Mouse (Mus musculus): Measurements from ENCODE around the gene Lyrm9.

The Lyrm9 gene

DNA sequence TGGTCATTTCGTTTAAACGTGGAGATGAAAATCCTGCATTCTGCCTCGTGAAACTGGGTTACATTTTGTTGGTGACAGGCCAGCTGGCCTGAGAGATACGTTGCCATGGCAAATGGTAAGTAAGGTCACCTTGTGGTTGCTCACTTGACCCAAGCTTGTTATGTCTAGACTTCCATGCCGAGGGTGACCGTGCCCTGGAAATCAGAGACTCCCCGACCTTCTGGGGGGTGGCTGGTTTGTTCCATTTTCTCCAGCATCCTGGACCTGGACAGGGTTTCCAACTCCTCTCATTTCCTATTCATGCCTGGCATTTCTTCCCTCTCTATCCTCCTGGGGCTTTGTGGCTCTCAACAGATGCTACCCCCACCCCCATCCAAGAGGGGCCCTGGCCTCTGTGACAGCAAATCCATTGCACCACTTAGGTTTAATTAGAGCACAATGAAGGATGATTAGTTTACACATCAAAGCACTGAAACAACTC is 11.9 kb upstream of the Lyrm9 start:
- no peak for DNase-seq (ENCODE audit: low read depth, low spot score)

DNA sequence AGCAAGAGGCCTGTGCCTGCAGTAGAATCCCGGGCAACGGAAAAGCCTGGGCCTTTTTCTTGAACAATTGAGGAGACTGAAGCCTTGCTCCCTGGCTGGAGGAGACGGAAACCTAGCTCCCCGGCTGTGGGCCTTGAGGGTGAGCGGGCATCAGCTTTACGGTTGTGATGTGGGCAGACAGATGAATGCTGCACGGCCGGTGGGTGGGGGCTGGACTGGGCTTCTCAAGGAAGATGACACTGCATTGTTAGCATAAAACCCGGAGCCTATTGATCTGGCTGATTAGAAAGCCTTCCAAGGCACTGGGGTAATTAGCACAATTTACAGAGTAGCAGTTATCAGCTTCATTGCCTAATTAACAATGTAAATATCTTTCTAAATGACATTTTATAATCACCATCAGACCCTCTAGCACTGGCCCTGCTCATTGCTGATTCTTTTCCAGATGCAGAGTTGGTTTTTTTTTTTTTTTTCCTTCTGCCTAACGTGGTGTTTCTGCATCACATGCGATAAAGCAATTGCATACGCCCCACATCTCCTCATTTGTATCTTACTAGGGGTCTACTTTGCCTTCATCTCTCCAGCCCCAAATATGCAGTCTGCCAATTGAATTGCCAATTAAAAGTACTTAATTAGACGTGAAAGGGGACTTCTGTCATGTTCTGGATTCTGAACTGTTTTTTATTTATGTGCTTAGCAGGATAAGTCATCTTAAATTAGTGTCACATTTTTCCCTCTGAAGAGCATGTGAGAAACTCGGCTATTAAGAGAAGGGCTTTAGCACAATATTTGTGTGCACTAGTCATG is 10.2 kb upstream of the Lyrm9 start:
- DNase-seq (ENCODE audit: low read depth, low spot score): no peak

DNA sequence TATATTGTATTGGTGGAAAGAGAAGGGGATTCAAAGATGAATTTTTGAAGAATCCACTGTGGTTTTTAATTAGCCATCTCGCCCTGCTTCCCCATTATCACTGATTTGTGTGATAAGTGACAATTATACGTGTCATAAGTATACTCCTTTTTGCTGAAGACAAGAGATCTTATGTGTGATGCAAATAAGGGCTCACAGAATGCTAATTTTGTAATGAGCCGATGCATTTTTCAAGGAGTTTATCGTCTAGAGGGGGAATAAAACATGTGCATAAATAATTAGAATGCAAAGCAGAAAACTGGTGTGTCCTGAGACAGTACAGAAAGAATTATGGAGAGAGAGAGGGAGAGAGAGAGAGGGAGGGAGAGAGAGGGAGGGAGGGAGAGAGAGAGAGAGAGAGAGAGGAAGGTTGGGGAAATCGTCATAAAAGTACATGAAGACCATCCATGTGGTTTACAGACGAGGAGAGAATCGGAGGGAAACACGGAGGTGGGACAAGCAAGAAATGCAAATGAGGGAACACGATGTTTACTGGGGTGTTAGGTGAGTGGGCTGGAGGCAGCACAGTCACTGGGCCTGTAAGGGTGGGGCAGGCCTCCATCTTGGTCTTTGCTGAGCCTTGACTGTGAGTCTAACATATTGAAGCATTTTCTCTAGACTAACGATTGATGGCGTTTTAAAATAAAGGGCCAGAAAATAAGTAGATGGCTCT is 8.9 kb upstream of the Lyrm9 start:
- no peak for DNase-seq (ENCODE audit: low read depth, low spot score)

- no peak for DNase-seq (ENCODE audit: low read depth, low spot score)
These were observed 5.9 kb upstream of the Lyrm9 start for GRCm38 (mm10) chr11:78820337-78821000.

GRCm38 (mm10) chr11:78822792-78823498 is 3.4 kb upstream of the Lyrm9 start:
- peak; percentile 83 for DNase-seq (ENCODE audit: low read depth, low spot score)

- DNase-seq (ENCODE audit: low read depth, low spot score): no peak
These were observed 1.2 kb downstream of the Lyrm9 start for GRCm38 (mm10) chr11:78827546-78827945.

GRCm38 (mm10) chr11:78828386-78828785 is 2.0 kb downstream of the Lyrm9 start:
- DNase-seq (ENCODE audit: low read depth, low spot score): no peak

DNA sequence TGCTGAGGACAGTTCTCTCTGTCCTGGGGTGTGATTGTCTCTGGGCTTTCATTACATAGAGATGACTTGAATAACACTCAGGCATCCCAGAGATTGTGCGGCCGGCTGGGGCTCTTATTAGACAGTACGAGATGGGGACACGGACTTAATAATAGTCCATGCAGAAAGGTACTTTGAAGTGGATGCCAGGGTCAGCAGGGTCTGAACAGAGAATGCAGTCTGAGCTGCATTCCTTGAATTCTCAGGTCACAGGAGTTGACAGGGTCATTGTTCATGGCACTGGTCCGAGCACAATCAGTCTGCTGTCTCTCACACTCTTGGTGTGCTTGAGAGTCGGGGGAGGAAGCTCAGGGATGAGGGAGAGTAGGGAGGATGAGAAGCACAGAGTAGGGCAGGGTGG is 3.0 kb downstream of the Lyrm9 start:
- DNase-seq (ENCODE audit: low read depth, low spot score): no peak

DNA sequence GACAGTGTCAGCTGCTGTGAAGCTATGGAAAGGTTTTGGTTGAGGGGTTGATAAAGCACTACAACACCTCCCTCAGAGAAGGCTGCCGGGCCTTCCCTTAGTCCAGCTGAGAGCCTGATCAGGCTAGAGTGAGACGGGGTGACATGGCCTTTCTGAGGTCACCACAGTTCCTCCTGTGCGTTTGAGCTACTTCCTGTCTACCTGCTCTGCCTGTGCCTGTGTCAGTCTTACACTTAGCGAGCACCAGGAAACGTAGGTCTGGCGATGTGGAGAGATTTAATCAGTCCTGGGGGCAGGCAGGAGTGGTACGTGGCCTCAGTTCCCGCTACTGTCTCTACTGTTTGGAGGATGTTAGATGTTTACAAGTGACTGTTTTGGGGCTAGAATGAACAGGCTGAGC is 3.8 kb downstream of the Lyrm9 start:
- peak; percentile 71 for DNase-seq (ENCODE audit: low read depth, low spot score)

DNA sequence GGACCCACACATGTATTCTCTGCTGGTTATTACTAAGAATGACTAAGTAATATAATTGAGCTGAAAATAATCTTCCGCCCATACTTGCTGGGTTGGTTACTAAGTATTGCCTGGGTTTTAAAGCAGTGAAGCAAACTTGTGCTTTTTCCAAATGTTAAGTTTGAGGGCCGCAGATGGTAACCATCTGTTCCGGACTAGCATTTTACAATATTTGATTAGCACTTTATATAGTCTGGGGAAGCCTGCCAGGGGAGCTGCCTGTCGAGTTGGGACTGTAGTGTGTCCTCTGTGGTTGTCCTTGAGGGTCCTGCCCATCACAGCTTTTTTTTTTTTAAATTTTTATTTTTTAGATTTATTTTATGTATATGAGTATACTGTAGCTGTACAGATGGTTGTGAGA is 5.3 kb downstream of the Lyrm9 start:
- DNase-seq (ENCODE audit: low read depth, low spot score): no peak

DNA sequence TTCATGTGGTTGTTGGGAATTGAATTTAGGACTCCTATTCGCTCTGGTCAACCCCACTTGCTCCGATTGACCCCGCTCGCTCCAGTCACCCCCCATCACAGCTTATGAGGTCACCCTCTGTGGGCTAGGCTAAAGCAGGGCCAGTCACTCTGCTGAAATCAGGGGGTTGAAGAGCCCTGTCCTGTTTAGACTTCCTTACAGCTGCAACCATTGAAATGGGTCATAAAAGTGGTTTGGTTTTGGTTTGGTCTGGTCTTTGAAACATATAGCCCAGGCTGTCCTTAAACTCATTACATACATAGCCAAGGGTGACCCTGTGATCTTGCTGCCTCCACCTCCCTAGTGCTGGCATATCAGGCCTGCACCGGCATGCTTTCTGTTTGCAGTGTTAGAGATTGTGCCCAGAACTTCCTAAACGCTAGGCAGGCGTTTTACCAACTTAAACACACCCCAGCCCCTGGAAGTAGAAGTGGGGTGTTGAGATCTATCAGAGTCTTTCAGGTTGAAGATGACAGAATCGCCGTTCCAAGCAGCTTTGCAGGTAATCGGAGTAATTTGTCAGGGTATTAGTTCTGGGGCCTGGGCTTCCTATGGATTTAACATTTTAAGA is 5.8 kb downstream of the Lyrm9 start:
- no peak for DNase-seq (ENCODE audit: low read depth, low spot score)

- DNase-seq (ENCODE audit: low read depth, low spot score): no peak
These were observed 6.5 kb downstream of the Lyrm9 start for GRCm38 (mm10) chr11:78832816-78833314.

DNA sequence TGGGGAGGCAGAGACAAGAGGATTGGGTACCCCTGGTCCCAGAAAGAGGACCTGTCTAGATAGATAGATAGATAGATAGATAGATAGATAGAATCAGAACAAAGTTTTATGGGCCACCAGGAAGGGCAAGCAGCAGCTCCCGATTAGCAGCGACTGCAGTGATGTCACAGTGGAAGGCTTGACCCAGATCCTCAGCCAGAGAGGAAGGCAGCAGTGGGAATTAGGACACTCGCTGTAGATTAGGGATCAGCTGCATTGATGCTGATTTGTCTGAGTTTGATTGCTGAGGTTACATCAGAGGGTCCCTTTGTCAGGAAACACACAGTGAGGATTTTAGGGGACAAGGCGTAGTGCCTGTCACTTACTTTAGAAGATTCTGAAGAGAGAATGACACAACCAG is 10.1 kb downstream of the Lyrm9 start:
- no peak for DNase-seq (ENCODE audit: low read depth, low spot score)

DNA sequence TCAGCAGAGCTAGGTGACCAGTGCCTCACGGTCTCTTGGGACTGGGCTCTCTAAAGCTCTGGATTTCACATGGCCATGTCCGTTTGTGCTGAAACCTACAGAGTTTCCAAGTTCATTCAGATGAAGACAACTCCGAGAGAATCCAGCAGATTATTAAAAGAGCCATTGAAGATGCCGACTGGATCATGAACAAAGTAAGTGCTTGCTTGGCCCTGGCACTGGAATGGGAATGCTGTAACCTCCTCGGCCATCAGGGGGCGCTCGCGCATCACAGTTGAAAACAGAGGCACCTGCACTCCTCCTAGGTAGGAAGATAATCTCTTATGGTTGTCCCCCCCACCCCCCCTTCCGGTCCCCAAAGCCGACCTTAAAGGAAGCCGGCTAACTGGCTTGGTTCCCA is 11.6 kb downstream of the Lyrm9 start:
- DNase-seq (ENCODE audit: low read depth, low spot score): peak; percentile 84

- DNase-seq (ENCODE audit: low read depth, low spot score): no peak
These were observed 13.1 kb downstream of the Lyrm9 start for GRCm38 (mm10) chr11:78839491-78839890.

- no peak for DNase-seq (ENCODE audit: low read depth, low spot score)
These were observed 13.8 kb downstream of the Lyrm9 start for GRCm38 (mm10) chr11:78840141-78840540.

DNA sequence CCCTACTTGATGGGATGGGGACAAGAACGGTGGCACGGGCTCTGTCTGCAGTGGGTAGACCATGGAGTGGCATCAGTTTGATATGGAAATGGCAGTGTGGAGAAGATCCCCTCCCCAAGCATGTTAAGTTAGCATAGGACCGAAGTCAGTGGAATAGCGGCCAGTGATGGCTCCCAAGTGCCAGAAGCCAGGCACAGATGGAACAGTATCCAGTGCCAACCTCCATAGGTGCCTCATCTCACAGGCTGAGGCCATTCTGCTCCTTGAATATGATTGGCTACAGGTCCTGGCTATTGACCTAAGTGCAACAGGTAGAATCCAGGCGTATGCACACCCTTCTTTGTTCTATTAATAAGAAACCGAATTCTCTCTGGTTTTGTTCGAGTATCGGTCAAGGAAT is 15.6 kb downstream of the Lyrm9 start:
- DNase-seq (ENCODE audit: low read depth, low spot score): no peak

- DNase-seq (ENCODE audit: low read depth, low spot score): no peak
These were observed 20.2 kb downstream of the Lyrm9 start for GRCm38 (mm10) chr11:78846620-78847019.

- no peak for DNase-seq (ENCODE audit: low read depth, low spot score)
These were observed 21.8 kb downstream of the Lyrm9 start for GRCm38 (mm10) chr11:78847884-78848848.

GRCm38 (mm10) chr11:78849859-78850258 is 23.5 kb downstream of the Lyrm9 start:
- no peak for DNase-seq (ENCODE audit: low read depth, low spot score)

Measured in CD4-positive, CD25-positive, alpha-beta regulatory T cell, adult 2 months (primary cell).